Mouse (Mus musculus): ENCODE measurements at regions not wholly inside any gene's neighbourhood (a gene's known extent, or its start where the extent isn't known, plus 50 kb on each side); places are given as distances from the start of the nearest gene placed in this dataset.
A peak's percentile ranks its signal among the peaks of the same experiment; 100 is the strongest.
"Not testable (repeated sequence)": the region's sequence is repeated elsewhere in the genome, so short reads cannot be mapped to it uniquely, and the experiment has no call there.

DNA sequence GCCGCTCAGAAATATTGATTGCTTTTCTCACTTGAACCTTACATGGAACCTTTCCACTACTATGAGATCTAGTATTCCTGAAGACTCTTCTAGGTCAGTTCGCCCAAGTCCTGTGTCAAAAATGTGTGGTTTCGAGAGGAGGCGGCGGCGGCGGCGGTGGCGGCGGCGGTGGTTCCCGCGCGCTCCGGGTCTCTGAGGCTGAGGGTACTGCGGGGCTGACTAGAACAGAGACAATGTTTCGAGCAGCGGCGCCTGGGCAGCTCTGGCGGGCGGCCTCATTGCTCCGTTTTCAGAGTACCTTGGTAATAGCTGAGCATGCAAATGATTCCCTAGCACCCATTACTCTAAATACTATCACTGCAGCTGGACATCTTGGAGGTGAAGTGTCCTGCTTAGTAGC, 957.0 kb upstream of the Gm597 start:
- DNase-seq (ENCODE audit: low spot score in 2 of 2) = not testable (repeated sequence)

DNA sequence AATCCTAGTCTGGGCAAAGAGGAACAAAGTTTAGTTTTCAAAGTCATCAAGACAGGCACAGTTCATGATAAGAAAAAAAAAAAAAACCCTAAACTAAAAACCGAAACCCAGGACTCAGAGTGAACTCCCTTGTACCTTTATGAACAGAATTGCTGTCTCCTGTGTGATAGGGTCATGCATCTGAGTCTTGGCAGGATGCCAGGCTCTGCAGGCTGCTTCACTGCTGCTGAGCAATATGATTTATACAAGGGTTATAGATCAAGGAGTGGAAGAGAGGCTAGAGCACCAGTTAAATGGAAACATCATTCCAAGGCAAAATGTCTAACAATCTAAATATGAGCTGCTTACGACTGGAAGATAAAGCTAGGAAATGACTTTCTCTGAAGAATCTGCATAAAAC, 951.9 kb upstream of the Gm597 start:
- DNase-seq (ENCODE audit: low spot score in 2 of 2) = peak in 1 of 2 experiments; percentile 19
